Mouse (Mus musculus) liver, postnatal 0 days (tissue): ENCODE measurements around the gene Gon4l. TPM values are rescaled to one million over a fixed set of nuclear protein-coding genes. Genes with fewer than 3 reads are reported as not detected.

Experiments used
- ATAC-seq: fragments of 200-750 bp; cut with Nextera tagmentation; 2 replicates; pipeline ENCODE4 v1.8.0; 2017; ENCODE audit warnings: mild to moderate bottlenecking, moderate library complexity
- DNase-seq: peaks from one replicate; pipeline ENCODE4 v3.0.0-alpha.2; 2016
- H3K27ac ChIP-seq: fragments of 300-500 bp; sonication (generic); 2 replicates; pipeline ENCODE4 v1.5.1; 2014; ENCODE audit warnings: antibody characterized with exemption, moderate library complexity, mild to moderate bottlenecking, low read depth
- H3K27me3 ChIP-seq: fragments of 300-500 bp; sonication (generic); 2 replicates; pipeline ENCODE4 v1.6.1; 2014; ENCODE audit warnings: low read length, control low read depth, mixed read lengths; ENCODE audit not compliant: insufficient read depth
- H3K36me3 ChIP-seq: fragments of 300-500 bp; sonication (generic); replicated peaks from 2 replicates; pipeline ENCODE4 v1.6.1; 2014; ENCODE audit warnings: mild to moderate bottlenecking, control low read depth, low read length, moderate library complexity, mixed read lengths; ENCODE audit not compliant: insufficient read depth
- H3K4me1 ChIP-seq: fragments of 300-500 bp; sonication (generic); 2 replicates; pipeline ENCODE4 v1.6.1; 2014; ENCODE audit warnings: antibody characterized with exemption, mild to moderate bottlenecking, control low read depth; ENCODE audit not compliant: insufficient read depth
- H3K4me2 ChIP-seq: fragments of 300-500 bp; sonication (generic); 2 replicates; pipeline ENCODE4 v1.6.1; 2014; ENCODE audit warnings: low read depth, mild to moderate bottlenecking, low read length, moderate library complexity, mixed read lengths
- H3K4me3 ChIP-seq: fragments of 300-500 bp; sonication (generic); 2 replicates; pipeline ENCODE4 v1.5.1; 2014; ENCODE audit warnings: low read depth, low read length
- H3K9ac ChIP-seq: fragments of 300-500 bp; sonication (generic); replicated peaks from 2 replicates; pipeline ENCODE4 v1.6.1; 2014; ENCODE audit warnings: mild to moderate bottlenecking, moderate library complexity
- H3K9me3 ChIP-seq: fragments of 300-500 bp; sonication (generic); 2 replicates; pipeline ENCODE4 v1.6.1; 2016; ENCODE audit warnings: mild to moderate bottlenecking, control low read depth, low read length, mixed read lengths
- CTCF ChIP-seq: sonication (generic); IDR thresholded peaks from 2 replicates; pipeline ENCODE4 v1.5.1; 2016; ENCODE audit warnings: antibody characterized with exemption, low read depth
- EP300 ChIP-seq: IDR thresholded peaks from 2 replicates; pipeline ENCODE4 v1.6.1; 2016; ENCODE audit warnings: antibody characterized with exemption, low read depth, mild to moderate bottlenecking
- WGBS: fragments of 180-500 bp; shearing (Covaris S2); extraction: QIAGEN DNeasy Blood & Tissue Kit; methylation state at CpG from one replicate; pipeline ENCODE4 v1.1.7; 2014; ENCODE audit not compliant: insufficient replicate concordance; 5-methylcytosine and 5-hydroxymethylcytosine counted together
- polyA plus RNA-seq: library from polyadenylated mRNA; unstranded; fragments of >200 nt; fragmentation: Nextera tagmentation; extraction: Ambion mirVana; gene quantifications from 2 replicates; pipeline ENCODE4 v1.2.1, GENCODE M21; 2015

Gene Gon4l
- polyA plus RNA-seq, 1 experiment from 2014 or later: 1.5 TPM

DNA sequence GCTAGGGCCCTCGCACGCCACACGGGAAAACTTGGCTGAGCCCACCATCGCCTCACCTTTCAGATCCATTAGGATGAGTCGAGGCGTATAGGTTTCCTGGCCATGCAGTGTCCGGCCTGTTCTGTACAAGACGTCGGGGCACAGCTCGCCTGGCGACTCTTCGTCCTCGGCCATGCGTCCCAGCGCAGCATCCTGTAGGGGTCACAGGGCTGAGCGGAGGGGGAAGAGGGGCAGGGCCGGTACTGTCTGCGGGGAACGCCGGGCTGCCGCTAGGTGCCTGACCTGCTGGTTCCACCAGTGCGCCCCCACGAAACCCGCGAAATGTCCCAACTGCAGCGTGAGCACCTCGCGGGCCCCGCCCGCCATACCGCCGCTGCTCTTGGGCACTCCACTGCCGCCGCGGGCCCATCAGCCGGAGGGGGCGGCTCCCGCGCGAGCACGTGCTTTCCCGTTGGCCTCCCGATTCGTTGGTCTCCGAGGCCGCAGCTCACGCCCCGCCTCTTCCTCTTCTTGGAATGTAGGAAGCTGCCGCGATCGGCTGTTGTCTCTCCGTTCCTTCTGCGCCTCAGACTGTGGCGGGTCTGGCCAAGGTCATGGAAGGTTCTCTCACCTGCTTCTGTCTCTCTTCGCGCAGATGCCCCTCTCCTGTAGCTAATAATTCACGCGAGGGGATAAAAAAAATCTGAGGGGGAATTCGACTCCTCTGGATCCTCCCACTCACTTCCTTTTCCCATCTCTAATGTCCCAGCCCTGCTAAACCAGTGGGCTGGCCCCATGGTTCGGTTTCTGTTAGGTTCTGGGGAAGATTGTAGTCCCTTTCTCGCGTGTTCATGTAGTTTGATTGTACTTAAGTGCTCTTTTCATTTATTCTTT is 78.7 kb downstream of the Gon4l start, which contains the start of gene Msto1:
Msto1 (minus strand) TSS at position 489 of the 873 bp plus-strand sequence.
- no peaks in the 10 kb centered on the region for H3K27me3 ChIP-seq
- H3K27ac ChIP-seq: peak within 1 kb of the TSS; percentile 86
- WGBS: under 1% methylated on average over 61 of the region's 62 CpGs
- peak; percentile 95 for DNase-seq
- TF ChIP-seq CTCF (peak; percentile 22; the same call in 1 of the 2 replicates), EP300 (no peak)
- peak within 1 kb of the TSS; percentile 79 for H3K4me3 ChIP-seq
- H3K4me1 ChIP-seq: peaks cover 17% of the 10 kb centered on the region
- H3K9ac ChIP-seq: peak within 1 kb of the TSS; percentile 76
- H3K9me3 ChIP-seq: no peaks in the 10 kb centered on the region
- peaks cover 16% of the 10 kb centered on the region for H3K36me3 ChIP-seq
- ATAC-seq: peak; percentile 99
- H3K4me2 ChIP-seq: peak within 1 kb of the TSS; percentile 99

DNA sequence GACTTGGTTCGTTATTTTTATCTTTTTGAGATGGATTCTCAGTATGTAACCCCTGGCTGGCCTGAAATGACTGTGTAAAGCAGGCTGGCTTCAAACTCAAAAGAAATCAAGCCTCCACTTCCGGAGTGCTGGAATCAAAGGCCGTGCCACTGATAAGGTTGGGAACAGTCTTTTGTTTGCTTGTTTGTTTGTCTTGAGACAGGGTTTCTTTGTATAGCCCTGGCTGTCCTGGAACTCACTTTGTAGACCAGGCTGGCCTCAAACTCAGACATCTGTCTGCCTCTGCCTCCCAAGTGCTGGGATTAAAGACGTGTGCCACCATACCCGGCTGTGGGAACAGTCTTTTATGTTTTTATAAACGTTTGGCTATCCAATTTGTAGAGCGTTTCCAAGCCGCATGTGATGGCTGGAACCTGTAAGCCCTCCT is 79.4 kb downstream of the Gon4l start:
- peak; percentile 9; the same call in 1 of the 2 replicates for ATAC-seq
- no peak for TF ChIP-seq EP300
- no peak for TF ChIP-seq CTCF

DNA sequence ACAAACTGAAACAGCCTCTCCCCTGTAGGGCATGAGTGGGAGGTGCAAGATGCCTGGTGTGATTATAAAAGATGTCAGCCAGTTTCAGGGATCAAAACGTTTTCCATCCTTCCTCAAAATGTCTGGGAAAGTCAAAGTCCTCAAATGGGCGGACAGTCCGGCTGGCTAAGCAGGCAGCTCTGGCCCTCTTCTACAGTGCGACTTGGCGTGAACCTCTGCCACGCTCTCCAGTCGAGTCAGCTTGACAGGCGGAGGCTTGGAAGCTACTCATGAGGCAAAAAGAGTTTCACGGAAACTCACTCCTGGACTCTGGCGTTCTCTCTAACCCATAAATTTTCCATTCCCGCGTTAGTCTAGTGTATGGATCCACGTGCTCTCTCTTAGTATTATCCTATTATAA is 84.0 kb downstream of the Gon4l start:
- no peaks in the 10 kb centered on the region for H3K9me3 ChIP-seq
- ATAC-seq (no peak), DNase-seq (no peak)
- H3K27ac ChIP-seq: no peak overlapping the region
- no peak overlapping the region for H3K9ac ChIP-seq
- 80% methylated on average over 13 of the region's 13 CpGs for WGBS
- peaks cover 7% of the 10 kb centered on the region for H3K36me3 ChIP-seq
- H3K4me2 ChIP-seq: no peak overlapping the region
- H3K4me3 ChIP-seq: no peak overlapping the region
- H3K27me3 ChIP-seq: no peaks in the 10 kb centered on the region
- no peak for TF ChIP-seq CTCF
- TF ChIP-seq EP300: no peak
- peaks cover 7% of the 10 kb centered on the region for H3K4me1 ChIP-seq

More for the DNA sequence above, 79.4 kb downstream of the Gon4l start:
- peak overlapping the region; percentile 76 for H3K9ac ChIP-seq
- peaks cover 17% of the 10 kb centered on the region for H3K4me1 ChIP-seq
- no peak for DNase-seq
- no peaks in the 10 kb centered on the region for H3K9me3 ChIP-seq
- H3K27ac ChIP-seq: peak overlapping the region; percentile 86
- whole genome bisulfite sequencing: 22% methylated on average over 8 of the region's 8 CpGs
- peak overlapping the region; percentile 99 for H3K4me2 ChIP-seq
- H3K4me3 ChIP-seq: peak overlapping the region; percentile 79
- peaks cover 11% of the 10 kb centered on the region for H3K36me3 ChIP-seq
- no peaks in the 10 kb centered on the region for H3K27me3 ChIP-seq

DNA sequence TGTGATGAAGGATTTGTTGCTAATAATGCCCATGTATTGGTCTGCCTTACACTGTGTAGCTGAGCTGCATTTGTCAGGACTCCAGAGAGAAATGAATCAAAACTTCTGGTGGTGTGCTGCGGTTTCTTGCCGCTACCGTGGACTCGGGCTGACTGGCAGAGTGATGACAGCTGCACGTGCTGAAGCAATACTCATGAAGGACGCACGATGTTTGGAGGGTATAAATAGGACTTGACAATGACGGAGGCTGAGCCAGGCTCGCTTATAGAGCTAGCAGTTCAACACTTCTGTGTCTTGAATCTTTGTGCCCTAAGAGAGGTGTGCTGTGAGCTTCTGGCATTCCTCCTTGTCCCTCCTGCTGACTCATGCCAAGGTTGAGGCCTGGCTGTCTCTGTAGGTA is 86.4 kb downstream of the Gon4l start:
- ATAC-seq: no peak
- Histone ChIP-seq H3K27ac (no peak overlapping the region), H3K9ac (no peak overlapping the region), H3K4me1 (no peaks in the 10 kb centered on the region), H3K9me3 (no peaks in the 10 kb centered on the region), H3K27me3 (no peaks in the 10 kb centered on the region), H3K4me2 (no peak overlapping the region), H3K4me3 (no peak overlapping the region), H3K36me3 (peaks cover 26% of the 10 kb centered on the region)
- no peak for DNase-seq
- TF ChIP-seq EP300: no peak
- no peak for TF ChIP-seq CTCF
- 93% methylated on average over 9 of the region's 9 CpGs for WGBS

DNA sequence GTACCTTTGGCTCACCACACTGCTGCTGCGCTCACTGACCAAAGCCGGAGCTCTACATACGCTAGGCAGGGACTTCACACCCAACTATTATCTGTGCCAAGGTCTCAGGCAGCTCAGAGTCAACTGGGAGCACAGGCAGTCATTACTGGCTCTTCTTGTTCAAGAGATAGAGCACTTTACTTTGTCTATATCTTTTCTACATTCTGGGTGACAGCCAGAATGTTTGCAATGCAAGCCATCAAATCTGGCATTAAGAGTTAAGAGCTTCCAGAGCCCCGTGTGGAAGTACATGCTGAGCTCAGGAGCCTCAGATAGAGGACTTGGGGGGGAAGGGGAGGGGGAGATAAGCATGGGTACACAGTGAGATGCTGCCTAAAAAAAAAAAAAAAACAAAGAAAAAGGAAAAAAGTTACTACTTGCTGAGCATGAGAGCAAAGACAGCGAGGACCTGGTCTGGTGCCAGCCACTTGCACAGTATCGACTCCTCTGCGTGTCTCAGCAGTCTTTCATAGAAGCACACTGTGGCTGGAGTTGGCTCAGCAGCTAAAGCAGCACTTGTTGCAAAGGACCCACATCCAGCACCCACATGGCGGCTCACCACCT is 89.1 kb downstream of the Gon4l start:
- peak; percentile 48 for ATAC-seq
- peaks cover 50% of the 10 kb centered on the region for H3K36me3 ChIP-seq
- no peak overlapping the region for H3K4me3 ChIP-seq
- H3K4me1 ChIP-seq: no peaks in the 10 kb centered on the region
- H3K27ac ChIP-seq: no peak overlapping the region
- TF ChIP-seq CTCF: no peak
- TF ChIP-seq EP300: no peak
- H3K27me3 ChIP-seq: no peaks in the 10 kb centered on the region
- H3K9me3 ChIP-seq: no peaks in the 10 kb centered on the region
- DNase-seq: no peak
- 60% methylated on average over 8 of the region's 8 CpGs for WGBS
- no peak overlapping the region for H3K9ac ChIP-seq
- no peak overlapping the region for H3K4me2 ChIP-seq

DNA sequence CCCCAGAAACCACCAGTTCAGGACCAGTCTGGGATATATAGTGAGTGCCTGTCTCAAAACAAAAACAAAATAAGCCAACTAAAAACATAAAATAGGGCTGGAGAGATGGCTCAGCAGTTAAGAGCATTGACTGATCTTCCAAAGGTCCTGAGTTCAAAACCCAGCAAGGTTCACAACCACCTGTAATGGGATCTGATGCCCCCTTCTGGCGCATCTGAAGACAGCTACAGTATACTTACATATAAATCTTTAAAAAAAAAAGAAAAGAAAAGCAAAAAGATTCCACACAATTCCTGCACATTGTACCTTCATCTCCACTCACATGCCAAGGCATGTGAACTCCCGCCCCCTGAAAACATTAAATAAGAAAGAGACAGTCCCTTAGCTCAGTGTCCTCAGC is 90.6 kb downstream of the Gon4l start:
- no peak for ATAC-seq
- WGBS: 89% methylated on average over 2 of the region's 2 CpGs
- Histone ChIP-seq H3K27me3 (no peaks in the 10 kb centered on the region), H3K4me1 (no peaks in the 10 kb centered on the region), H3K9me3 (no peaks in the 10 kb centered on the region), H3K36me3 (peaks cover 61% of the 10 kb centered on the region), H3K4me3 (no peak overlapping the region), H3K27ac (no peak overlapping the region), H3K9ac (no peak overlapping the region), H3K4me2 (no peak overlapping the region)
- DNase-seq: no peak
- TF ChIP-seq EP300: no peak
- peak; percentile 12; the same call in 1 of the 2 replicates for TF ChIP-seq CTCF
